Mouse (Mus musculus) layer of hippocampus, postnatal 36 days (tissue): ENCODE data around the gene Sult6b2. TPM values are rescaled to one million over a fixed set of nuclear protein-coding genes. Genes with fewer than 3 reads are reported as not detected.

ENCODE experiments used
- DNase-seq, 2 experiments: peaks; one replicate each; pipeline ENCODE4 v3.0.0; 2022
- total RNA-seq, 2 experiments: library from RNA; stranded (reverse); gene quantifications; 2 replicates each; pipeline ENCODE4 v1.2.3; 2021

The Sult6b2 gene
- total RNA-seq, 2 experiments from 2014 or later: not detected

- DNase-seq: no peak
Measured at GRCm38 (mm10) chr6:142810239-142810638, 5.9 kb upstream of the Sult6b2 start.

GRCm38 (mm10) chr6:142809373-142810098 lies 5.2 kb upstream of the Sult6b2 start:
- no peak for DNase-seq

GRCm38 (mm10) chr6:142806326-142806725 lies 2.0 kb upstream of the Sult6b2 start:
- DNase-seq: no peak

- DNase-seq: no peak
Measured at GRCm38 (mm10) chr6:142802617-142803525, 1.4 kb downstream of the Sult6b2 start.

- no peak for DNase-seq
Measured at GRCm38 (mm10) chr6:142801687-142802086, 2.6 kb downstream of the Sult6b2 start.

- DNase-seq: no peak
Measured at GRCm38 (mm10) chr6:142799704-142800374, 4.5 kb downstream of the Sult6b2 start.

GRCm38 (mm10) chr6:142798837-142799236 lies 5.5 kb downstream of the Sult6b2 start:
- DNase-seq: no peak

GRCm38 (mm10) chr6:142797996-142798395 lies 6.3 kb downstream of the Sult6b2 start:
- DNase-seq: no peak

- DNase-seq: no peak
Measured at GRCm38 (mm10) chr6:142795655-142796441, 8.5 kb downstream of the Sult6b2 start.

- no peak for DNase-seq
Measured at GRCm38 (mm10) chr6:142795087-142795486, 9.2 kb downstream of the Sult6b2 start.

- no peak for DNase-seq
Measured at GRCm38 (mm10) chr6:142793468-142793867, 10.8 kb downstream of the Sult6b2 start.

- no peak for DNase-seq
Measured at GRCm38 (mm10) chr6:142792241-142792968, 11.9 kb downstream of the Sult6b2 start.

- DNase-seq: no peak
Measured at GRCm38 (mm10) chr6:142789736-142790135, 14.6 kb downstream of the Sult6b2 start.

GRCm38 (mm10) chr6:142788042-142788987 lies 16.0 kb downstream of the Sult6b2 start:
- peak in 1 of 2 experiments; percentile 24 for DNase-seq

- DNase-seq: no peak
Measured at GRCm38 (mm10) chr6:142786106-142786505, 18.2 kb downstream of the Sult6b2 start.

- DNase-seq: no peak
Measured at GRCm38 (mm10) chr6:142785343-142785742, 19.0 kb downstream of the Sult6b2 start.

- no peak for DNase-seq
Measured at GRCm38 (mm10) chr6:142781286-142781685, 23.0 kb downstream of the Sult6b2 start.

GRCm38 (mm10) chr6:142780574-142781033 lies 23.7 kb downstream of the Sult6b2 start:
- DNase-seq: no peak

GRCm38 (mm10) chr6:142779812-142780573 lies 24.3 kb downstream of the Sult6b2 start:
- no peak for DNase-seq
